ENCODE assay signal across 8 mouse cellular contexts in the genomic region with DNA sequence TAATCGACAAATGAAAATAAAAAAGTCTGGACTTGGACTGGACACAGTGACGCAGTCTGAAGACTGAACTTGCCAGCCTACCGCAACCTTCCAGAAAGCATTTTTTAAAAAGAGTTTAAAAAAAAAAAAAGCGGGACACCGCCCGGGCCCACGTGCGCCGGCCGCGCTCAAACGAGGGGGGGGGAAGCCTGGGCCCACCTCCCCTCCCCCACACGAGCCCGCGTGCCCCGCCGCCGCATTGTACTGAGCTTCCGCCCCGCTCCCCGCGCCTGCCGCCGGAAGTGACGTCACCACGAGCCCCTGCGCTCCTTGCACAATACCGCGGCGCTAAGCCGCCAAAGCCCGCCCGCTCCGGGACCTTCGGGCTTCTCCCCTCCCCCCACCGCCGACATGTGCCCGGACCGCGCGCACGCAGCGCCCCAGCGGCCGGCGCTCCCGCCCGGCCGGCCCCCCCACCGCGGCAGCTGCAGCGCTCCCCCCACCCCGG. TPM values are rescaled to one million over a fixed set of nuclear protein-coding genes. Genes with fewer than 3 reads are reported as not detected.
DNase-seq lines count a peak whose midpoint lies in the region; ATAC-seq and TF ChIP-seq lines count a peak whose summit lies in the region.

No protein-coding gene starts in this region.

- H3K27me3 ChIP-seq in Patski = no peaks in the 10 kb centered on the region
- H3K27me3 ChIP-seq in hindbrain, embryonic 15.5 days = no peaks in the 10 kb centered on the region

- H3K9me3 ChIP-seq in hindbrain, embryonic 15.5 days = no peaks in the 10 kb centered on the region

- 0% methylated on average over 30 of the region's 53 CpGs for WGBS in hindbrain, embryonic 15.5 days

- POLR2A ChIA-PET in Patski (lab: Charles Lee) = interaction anchor here (0.7 to 7.8 kb wide), 6 partner anchors 10 to 113 kb away, joined by 3 to 80 read pairs (median 6); a partner anchor contains a TSS

- no peak for TF ChIP-seq CTCF in Patski (IDR thresholded peaks at IDR 0.05)

- in situ Hi-C loops in Patski (cut with MboI; ENCODE audit: low pct_unique_long_range_greater_than_20kb) = no loop called here

- H3K4me2 ChIP-seq in hindbrain, embryonic 15.5 days = peak overlapping the region; percentile 80

- H3K9ac ChIP-seq in hindbrain, embryonic 15.5 days = peak overlapping the region; percentile 100

- H3K36me3 ChIP-seq in hindbrain, embryonic 15.5 days = peaks cover 29% of the 10 kb centered on the region

- peak; percentile 72 for ATAC-seq in Patski
- ATAC-seq in hindbrain, embryonic 15.5 days (ENCODE audit: low FRiP score, low read depth) = peak; percentile 93

- DNase-seq in Patski (ENCODE audit: low read depth, low spot score) = no peak
- DNase-seq in cerebellum, postnatal 25 days = peak; percentile 92 to 97
- peak; percentile 89 for DNase-seq in frontal cortex, postnatal 36 days (ENCODE audit: low spot score in 2 of 2)
- DNase-seq in left cerebral cortex, adult 18-20 months (ENCODE audit: low spot score in 2 of 2) = peak; percentile 90 to 92
- DNase-seq in lung, postnatal 4 days = peak; percentile 96 to 97
- DNase-seq in retina, postnatal 1 day = peak; percentile 96
- peak; percentile 99 for DNase-seq in thymus, postnatal 4 days

- CTCF ChIA-PET in Patski (lab: Charles Lee) = interaction anchor here (1.2 to 4.2 kb wide), 6 partner anchors 10 to 112 kb away, joined by 3 to 30 read pairs (median 5); no protein-coding TSS in a partner anchor

- peaks cover 33% of the 10 kb centered on the region for H3K4me1 ChIP-seq in hindbrain, embryonic 15.5 days (replicated peaks)

- H3K4me3 ChIP-seq in hindbrain, embryonic 15.5 days = peak overlapping the region; percentile 80

- peak overlapping the region; percentile 97 for H3K27ac ChIP-seq in hindbrain, embryonic 15.5 days (replicated peaks)

RNA-seq across cellular contexts. Expression of a gene that starts 1.3 kb away (rescaled TPM):
- polyA plus RNA-seq in Patski (2021) = 500 TPM
- 278 and 287 TPM in 2 replicates for polyA plus RNA-seq in hindbrain, embryonic 15.5 days (2015; fragmentation: Nextera tagmentation; extraction: Ambion mirVana)
- total RNA-seq in left cerebral cortex, adult 18-20 months (2021) = 100 to 1,000 TPM; 419 to 428 TPM

RNA-seq across cellular contexts. Expression of a gene that starts 17.4 kb away (rescaled TPM):
- polyA plus RNA-seq in Patski (2021) = 98.4 TPM
- polyA plus RNA-seq in hindbrain, embryonic 15.5 days (2015; fragmentation: Nextera tagmentation; extraction: Ambion mirVana) = 110 and 131 TPM in 2 replicates
- total RNA-seq in left cerebral cortex, adult 18-20 months (2021) = 10 to 100 TPM; 33.1 to 34.6 TPM
